Mouse (Mus musculus) liver, postnatal 0 days (tissue): ENCODE results near the gene Cpeb4.

Experiments used
- CTCF ChIP-seq: sonication (generic); IDR thresholded peaks from 2 replicates; pipeline ENCODE4 v1.5.1; 2016; ENCODE audit warnings: antibody characterized with exemption, low read depth
- EP300 ChIP-seq: IDR thresholded peaks from 2 replicates; pipeline ENCODE4 v1.6.1; 2016; ENCODE audit warnings: antibody characterized with exemption, low read depth, mild to moderate bottlenecking

DNA sequence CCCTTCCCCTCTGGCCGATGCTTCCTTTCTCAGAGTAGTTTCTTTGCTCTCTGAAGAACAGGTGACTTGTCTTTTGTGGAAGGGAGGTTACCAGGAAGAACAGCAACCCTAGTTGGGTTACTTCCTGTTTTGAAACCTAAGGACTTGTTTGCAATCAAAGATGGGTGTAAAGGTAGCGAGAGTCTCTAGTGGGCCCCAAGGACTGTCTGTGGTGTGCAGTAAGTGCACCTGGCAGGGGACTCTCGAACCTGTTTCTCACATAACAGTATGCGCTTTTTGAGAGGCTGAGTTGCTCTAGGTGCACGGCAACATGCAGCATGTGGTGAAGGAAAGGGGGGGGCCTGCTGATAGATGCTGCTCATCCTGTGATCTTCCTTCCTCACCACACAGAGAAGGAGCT is 40.0 kb upstream of the Cpeb4 start:
- no peak for TF ChIP-seq CTCF
- TF ChIP-seq EP300 = no peak
